Comparison of ENCODE assay signal across 15 mouse cellular contexts in genomic region chr2:121178828-121179479, GRCm38 (mm10). TPM values are rescaled to one million over a fixed set of nuclear protein-coding genes. Genes with fewer than 3 reads are reported as not detected.
DNase-seq lines count a peak whose midpoint lies in the region; ATAC-seq and TF ChIP-seq lines count a peak whose summit lies in the region.
"Had no signal": no experiment of that assay in that cellular context is flagged by ENCODE, and none has a peak within 500 bp of the region (broad histone marks: within the 10 kb centered on the region; RNA-seq: fewer than 3 reads in every experiment).

No protein-coding gene starts in this region.

- H3K9ac ChIP-seq in hindbrain, postnatal 0 days (replicated peaks; ENCODE audit: low read length), result no peak overlapping the region
- H3K9ac ChIP-seq in hindbrain, embryonic 12.5 days, result no peak overlapping the region
- H3K9ac ChIP-seq in midbrain, postnatal 0 days (replicated peaks; ENCODE audit: low read length, poor library complexity, severe bottlenecking), result no peak overlapping the region
- no peak overlapping the region for H3K9ac ChIP-seq in midbrain, embryonic 14.5 days (replicated peaks; ENCODE audit: low read length)
- no peak overlapping the region for H3K9ac ChIP-seq in stomach, postnatal 0 days (ENCODE audit: low read length)
- H3K9ac ChIP-seq: embryonic facial prominence, embryonic 13.5 days; hindbrain, embryonic 14.5 days; lung, embryonic 14.5 days; neural tube, embryonic 12.5 days had no signal

- no peaks in the 10 kb centered on the region for H3K9me3 ChIP-seq in hindbrain, postnatal 0 days (ENCODE audit: low read length)
- no peaks in the 10 kb centered on the region for H3K9me3 ChIP-seq in hindbrain, embryonic 12.5 days (replicated peaks)
- H3K9me3 ChIP-seq in midbrain, postnatal 0 days (ENCODE audit: low read length), result no peaks in the 10 kb centered on the region
- H3K9me3 ChIP-seq in midbrain, embryonic 14.5 days (ENCODE audit: control insufficient read depth, low read length), result no peaks in the 10 kb centered on the region
- no peaks in the 10 kb centered on the region for H3K9me3 ChIP-seq in stomach, postnatal 0 days (ENCODE audit: control insufficient read depth, low read length)
- H3K9me3 ChIP-seq: embryonic facial prominence, embryonic 13.5 days; megakaryocyte, embryonic 14.5 days; neural tube, embryonic 12.5 days had no signal

- no peak overlapping the region for H3K27ac ChIP-seq in hindbrain, postnatal 0 days
- no peak overlapping the region for H3K27ac ChIP-seq in hindbrain, embryonic 12.5 days
- no peak overlapping the region for H3K27ac ChIP-seq in midbrain, postnatal 0 days (ENCODE audit: low read depth, low read length)
- no peak overlapping the region for H3K27ac ChIP-seq in midbrain, embryonic 14.5 days (replicated peaks; ENCODE audit: low read depth, low read length)
- H3K27ac ChIP-seq in stomach, postnatal 0 days (replicated peaks), result no peak overlapping the region
- H3K27ac ChIP-seq: embryonic facial prominence, embryonic 13.5 days; hindbrain, embryonic 14.5 days; neural tube, embryonic 12.5 days had no signal

- H3K27me3 ChIP-seq in hindbrain, postnatal 0 days (ENCODE audit: insufficient read depth, low read length), result no peaks in the 10 kb centered on the region
- no peaks in the 10 kb centered on the region for H3K27me3 ChIP-seq in hindbrain, embryonic 12.5 days
- no peaks in the 10 kb centered on the region for H3K27me3 ChIP-seq in midbrain, postnatal 0 days (ENCODE audit: insufficient read depth, low read length)
- no peaks in the 10 kb centered on the region for H3K27me3 ChIP-seq in midbrain, embryonic 14.5 days (ENCODE audit: control insufficient read depth, insufficient read depth, low read length)
- no peaks in the 10 kb centered on the region for H3K27me3 ChIP-seq in stomach, postnatal 0 days (ENCODE audit: control insufficient read depth, insufficient read depth, low read length)
- H3K27me3 ChIP-seq: embryonic facial prominence, embryonic 13.5 days; megakaryocyte, embryonic 14.5 days; neural tube, embryonic 12.5 days had no signal

- H3K4me1 ChIP-seq in hindbrain, postnatal 0 days (ENCODE audit: insufficient read depth, low read length), result no peaks in the 10 kb centered on the region
- H3K4me1 ChIP-seq in hindbrain, embryonic 12.5 days, result no peaks in the 10 kb centered on the region
- H3K4me1 ChIP-seq in midbrain, postnatal 0 days (ENCODE audit: insufficient read depth, low read length), result no peaks in the 10 kb centered on the region
- H3K4me1 ChIP-seq in midbrain, embryonic 14.5 days (ENCODE audit: control insufficient read depth, insufficient read depth, low read length), result no peaks in the 10 kb centered on the region
- no peaks in the 10 kb centered on the region for H3K4me1 ChIP-seq in stomach, postnatal 0 days (replicated peaks; ENCODE audit: control insufficient read depth, insufficient read depth)
- H3K4me1 ChIP-seq: embryonic facial prominence, embryonic 13.5 days; neural tube, embryonic 12.5 days had no signal

- no peak for DNase-seq in hindbrain, postnatal 0 days (ENCODE audit: low spot score)
- no peak for DNase-seq in midbrain, postnatal 0 days (ENCODE audit: low spot score)
- DNase-seq in midbrain, embryonic 14.5 days, result no peak
- DNase-seq in R1 (ENCODE audit: low read depth, low spot score), result peak; percentile 40
- no peak for DNase-seq in stomach, postnatal 0 days (ENCODE audit: low spot score)
- DNase-seq: cerebellum, adult 2 months; lung, embryonic 14.5 days; right cerebral cortex, postnatal 14 days had no signal

- no peak overlapping the region for H3K4me2 ChIP-seq in hindbrain, postnatal 0 days (ENCODE audit: low read depth, low read length)
- no peak overlapping the region for H3K4me2 ChIP-seq in hindbrain, embryonic 12.5 days (replicated peaks)
- no peak overlapping the region for H3K4me2 ChIP-seq in midbrain, postnatal 0 days (ENCODE audit: low read depth, low read length, poor library complexity, severe bottlenecking)
- no peak overlapping the region for H3K4me2 ChIP-seq in midbrain, embryonic 14.5 days (ENCODE audit: low read length)
- H3K4me2 ChIP-seq in stomach, postnatal 0 days (replicated peaks; ENCODE audit: low read depth), result no peak overlapping the region
- H3K4me2 ChIP-seq: embryonic facial prominence, embryonic 13.5 days; hindbrain, embryonic 14.5 days; lung, embryonic 14.5 days; neural tube, embryonic 12.5 days had no signal

- no peak overlapping the region for H3K4me3 ChIP-seq in hindbrain, postnatal 0 days (ENCODE audit: low read length)
- no peak overlapping the region for H3K4me3 ChIP-seq in hindbrain, embryonic 12.5 days
- no peak overlapping the region for H3K4me3 ChIP-seq in midbrain, postnatal 0 days (ENCODE audit: low read depth, low read length)
- H3K4me3 ChIP-seq in midbrain, embryonic 14.5 days (replicated peaks; ENCODE audit: low read depth, low read length), result no peak overlapping the region
- H3K4me3 ChIP-seq in stomach, postnatal 0 days (ENCODE audit: low read depth, low read length), result no peak overlapping the region
- H3K4me3 ChIP-seq: embryonic facial prominence, embryonic 13.5 days; neural tube, embryonic 12.5 days had no signal

- WGBS in hindbrain, postnatal 0 days, result 100% methylated on average over 3 of the region's 3 CpGs
- 97% methylated on average over 3 of the region's 3 CpGs for WGBS in hindbrain, embryonic 12.5 days
- 98% methylated on average over 3 of the region's 3 CpGs for WGBS in midbrain, postnatal 0 days
- WGBS in midbrain, embryonic 14.5 days, result 95% methylated on average over 3 of the region's 3 CpGs
- WGBS in stomach, postnatal 0 days, result 91% methylated on average over 3 of the region's 3 CpGs

- ATAC-seq in hindbrain, postnatal 0 days, result no peak
- ATAC-seq in hindbrain, embryonic 12.5 days (ENCODE audit: low FRiP score), result no peak
- ATAC-seq in midbrain, postnatal 0 days (ENCODE audit: low FRiP score), result no peak
- ATAC-seq in midbrain, embryonic 14.5 days (ENCODE audit: low FRiP score, low TSS enrichment), result no peak
- no peak for ATAC-seq in stomach, postnatal 0 days (ENCODE audit: low FRiP score, low TSS enrichment)
- ATAC-seq in inflammation-experienced regulatory T-cells, adult 6 months, result no peak
- ATAC-seq in activated CD4-positive, CD25-positive, alpha-beta regulatory T cell, adult 4 months, result no peak

- 0 out of 2 replicates have a peak, but pooled peaks have one; percentile 11 for TF ChIP-seq CTCF in hindbrain, postnatal 0 days (IDR thresholded peaks at IDR 0.05; ENCODE audit: low read depth)
- peak; percentile 20 for TF ChIP-seq CTCF in midbrain, postnatal 0 days (IDR thresholded peaks at IDR 0.05)
- peak; percentile 45 for TF ChIP-seq CTCF in stomach, postnatal 0 days (IDR thresholded peaks at IDR 0.05; ENCODE audit: low read depth)

- peaks cover 26% of the 10 kb centered on the region; the same call in 1 of the 2 replicates for H3K36me3 ChIP-seq in hindbrain, postnatal 0 days (ENCODE audit: insufficient read depth, low read length)
- H3K36me3 ChIP-seq in hindbrain, embryonic 12.5 days, result peaks cover 73% of the 10 kb centered on the region
- H3K36me3 ChIP-seq in midbrain, postnatal 0 days (ENCODE audit: insufficient read depth, low read length), result peaks cover 39% of the 10 kb centered on the region
- H3K36me3 ChIP-seq in midbrain, embryonic 14.5 days (ENCODE audit: control insufficient read depth, insufficient read depth, low read length), result peaks cover 67% of the 10 kb centered on the region
- peaks cover 3% of the 10 kb centered on the region; the same call in 1 of the 2 replicates for H3K36me3 ChIP-seq in stomach, postnatal 0 days (ENCODE audit: control insufficient read depth, insufficient read depth, low read length)

- TF ChIP-seq EP300 in stomach, postnatal 0 days (optimal IDR thresholded peaks at IDR 0.05), result no peak

RNA-seq across cellular contexts. Expression of gene Zscan29, which starts 8.0 kb away (rescaled TPM):
- total RNA-seq in hindbrain, postnatal 0 days (2014; rRNA removed), result 3.2 and 5.7 TPM in 2 replicates
- polyA plus RNA-seq in hindbrain, postnatal 0 days (2015; fragmentation: Nextera tagmentation; extraction: Ambion mirVana), result 5.3 and 5.5 TPM in 2 replicates
- 11.5 and 13.6 TPM in 2 replicates for polyA plus RNA-seq in hindbrain, embryonic 12.5 days (2016; fragmentation: Nextera tagmentation; extraction: Ambion mirVana)
- total RNA-seq in midbrain, postnatal 0 days (2014; rRNA removed), result 6.5 and 7.2 TPM in 2 replicates
- 4.5 and 4.8 TPM in 2 replicates for polyA plus RNA-seq in midbrain, postnatal 0 days (2015; fragmentation: Nextera tagmentation; extraction: Ambion mirVana)
- 8.0 and 9.3 TPM in 2 replicates for polyA plus RNA-seq in midbrain, embryonic 14.5 days (2014; fragmentation: Nextera tagmentation; extraction: Ambion mirVana)
- polyA plus RNA-seq in stomach, postnatal 0 days (2015; fragmentation: Nextera tagmentation; extraction: Ambion mirVana), result 5.5 and 5.8 TPM in 2 replicates
- polyA plus RNA-seq in inflammation-experienced regulatory T-cells, adult 6 months (2017; shearing (Covaris generic)), result 10 to 100 TPM; 24.1 to 36.0 (median 27.5) TPM
- polyA plus RNA-seq in activated CD4-positive, CD25-positive, alpha-beta regulatory T cell, adult 4 months (2017; shearing (Covaris generic)), result 10 to 100 TPM; 26.5 to 33.9 TPM

RNA-seq across cellular contexts. Expression of gene Tubgcp4, which starts 8.5 kb away (rescaled TPM):
- 20.2 and 33.6 TPM in 2 replicates for total RNA-seq in hindbrain, postnatal 0 days (2014; rRNA removed)
- 26.1 and 27.6 TPM in 2 replicates for polyA plus RNA-seq in hindbrain, postnatal 0 days (2015; fragmentation: Nextera tagmentation; extraction: Ambion mirVana)
- 70.0 and 74.5 TPM in 2 replicates for polyA plus RNA-seq in hindbrain, embryonic 12.5 days (2016; fragmentation: Nextera tagmentation; extraction: Ambion mirVana)
- 35.8 and 38.2 TPM in 2 replicates for total RNA-seq in midbrain, postnatal 0 days (2014; rRNA removed)
- polyA plus RNA-seq in midbrain, postnatal 0 days (2015; fragmentation: Nextera tagmentation; extraction: Ambion mirVana), result 21.2 and 23.0 TPM in 2 replicates
- 35.9 and 49.2 TPM in 2 replicates for polyA plus RNA-seq in midbrain, embryonic 14.5 days (2014; fragmentation: Nextera tagmentation; extraction: Ambion mirVana)
- 14.2 and 15.4 TPM in 2 replicates for polyA plus RNA-seq in stomach, postnatal 0 days (2015; fragmentation: Nextera tagmentation; extraction: Ambion mirVana)
- 100 to 1,000 TPM in 1 of 3 experiments, 10 to 100 TPM in 2; 65.3 to 101 (median 80.2) TPM for polyA plus RNA-seq in inflammation-experienced regulatory T-cells, adult 6 months (2017; shearing (Covaris generic))
- polyA plus RNA-seq in activated CD4-positive, CD25-positive, alpha-beta regulatory T cell, adult 4 months (2017; shearing (Covaris generic)), result 10 to 100 TPM; 67.7 to 89.4 TPM

RNA-seq across cellular contexts. Expression of gene Lcmt2, which starts 38.5 kb away (rescaled TPM):
- 9.6 and 10.1 TPM in 2 replicates for total RNA-seq in hindbrain, postnatal 0 days (2014; rRNA removed)
- 11.4 and 14.2 TPM in 2 replicates for polyA plus RNA-seq in hindbrain, postnatal 0 days (2015; fragmentation: Nextera tagmentation; extraction: Ambion mirVana)
- polyA plus RNA-seq in hindbrain, embryonic 12.5 days (2016; fragmentation: Nextera tagmentation; extraction: Ambion mirVana), result 22.3 and 24.7 TPM in 2 replicates
- total RNA-seq in midbrain, postnatal 0 days (2014; rRNA removed), result 10.0 and 11.2 TPM in 2 replicates
- polyA plus RNA-seq in midbrain, postnatal 0 days (2015; fragmentation: Nextera tagmentation; extraction: Ambion mirVana), result 13.5 and 14.8 TPM in 2 replicates
- polyA plus RNA-seq in midbrain, embryonic 14.5 days (2014; fragmentation: Nextera tagmentation; extraction: Ambion mirVana), result 18.2 and 23.3 TPM in 2 replicates
- polyA plus RNA-seq in stomach, postnatal 0 days (2015; fragmentation: Nextera tagmentation; extraction: Ambion mirVana), result 12.6 and 14.9 TPM in 2 replicates
- polyA plus RNA-seq in inflammation-experienced regulatory T-cells, adult 6 months (2017; shearing (Covaris generic)), result 1 to 10 TPM; 4.8 to 7.5 (median 5.8) TPM
- 1 to 10 TPM; 4.1 to 6.3 TPM for polyA plus RNA-seq in activated CD4-positive, CD25-positive, alpha-beta regulatory T cell, adult 4 months (2017; shearing (Covaris generic))

RNA-seq across cellular contexts. Expression of gene Adal, which starts 38.7 kb away (rescaled TPM):
- total RNA-seq in hindbrain, postnatal 0 days (2014; rRNA removed), result 17.6 and 22.4 TPM in 2 replicates
- polyA plus RNA-seq in hindbrain, postnatal 0 days (2015; fragmentation: Nextera tagmentation; extraction: Ambion mirVana), result 18.0 and 18.4 TPM in 2 replicates
- polyA plus RNA-seq in hindbrain, embryonic 12.5 days (2016; fragmentation: Nextera tagmentation; extraction: Ambion mirVana), result 29.2 and 29.6 TPM in 2 replicates
- total RNA-seq in midbrain, postnatal 0 days (2014; rRNA removed), result 17.1 and 21.7 TPM in 2 replicates
- 18.2 and 19.1 TPM in 2 replicates for polyA plus RNA-seq in midbrain, postnatal 0 days (2015; fragmentation: Nextera tagmentation; extraction: Ambion mirVana)
- polyA plus RNA-seq in midbrain, embryonic 14.5 days (2014; fragmentation: Nextera tagmentation; extraction: Ambion mirVana), result 30.7 and 40.0 TPM in 2 replicates
- 9.6 and 9.7 TPM in 2 replicates for polyA plus RNA-seq in stomach, postnatal 0 days (2015; fragmentation: Nextera tagmentation; extraction: Ambion mirVana)
- 10 to 100 TPM; 13.2 to 20.5 (median 16.7) TPM for polyA plus RNA-seq in inflammation-experienced regulatory T-cells, adult 6 months (2017; shearing (Covaris generic))
- 10 to 100 TPM; 20.4 to 22.6 TPM for polyA plus RNA-seq in activated CD4-positive, CD25-positive, alpha-beta regulatory T cell, adult 4 months (2017; shearing (Covaris generic))
